Mouse (Mus musculus) large intestine, adult 2 months (tissue): Measurements from ENCODE around the gene Dok7. TPM values are rescaled to one million over a fixed set of nuclear protein-coding genes. Genes with fewer than 3 reads are reported as not detected.

Experiments
- DNase-seq: peaks from one replicate; pipeline ENCODE4 v3.0.0-alpha.2; 2012; ENCODE audit warnings: low read depth, low spot score
- WGBS: fragments of 180-500 bp; shearing (Covaris S2); methylation state at CpG from one replicate; pipeline ENCODE4 v1.1.7; 2018; 5-methylcytosine and 5-hydroxymethylcytosine counted together
- polyA plus RNA-seq: library from polyadenylated mRNA; depleted of rRNA; stranded (reverse); fragments of >200 nt; gene quantifications from 2 replicates; pipeline ENCODE4 v1.2.3, GENCODE M21; 2012; rRNA removed

Gene Dok7
- polyA plus RNA-seq, 1 experiment: 0.69 TPM

DNA sequence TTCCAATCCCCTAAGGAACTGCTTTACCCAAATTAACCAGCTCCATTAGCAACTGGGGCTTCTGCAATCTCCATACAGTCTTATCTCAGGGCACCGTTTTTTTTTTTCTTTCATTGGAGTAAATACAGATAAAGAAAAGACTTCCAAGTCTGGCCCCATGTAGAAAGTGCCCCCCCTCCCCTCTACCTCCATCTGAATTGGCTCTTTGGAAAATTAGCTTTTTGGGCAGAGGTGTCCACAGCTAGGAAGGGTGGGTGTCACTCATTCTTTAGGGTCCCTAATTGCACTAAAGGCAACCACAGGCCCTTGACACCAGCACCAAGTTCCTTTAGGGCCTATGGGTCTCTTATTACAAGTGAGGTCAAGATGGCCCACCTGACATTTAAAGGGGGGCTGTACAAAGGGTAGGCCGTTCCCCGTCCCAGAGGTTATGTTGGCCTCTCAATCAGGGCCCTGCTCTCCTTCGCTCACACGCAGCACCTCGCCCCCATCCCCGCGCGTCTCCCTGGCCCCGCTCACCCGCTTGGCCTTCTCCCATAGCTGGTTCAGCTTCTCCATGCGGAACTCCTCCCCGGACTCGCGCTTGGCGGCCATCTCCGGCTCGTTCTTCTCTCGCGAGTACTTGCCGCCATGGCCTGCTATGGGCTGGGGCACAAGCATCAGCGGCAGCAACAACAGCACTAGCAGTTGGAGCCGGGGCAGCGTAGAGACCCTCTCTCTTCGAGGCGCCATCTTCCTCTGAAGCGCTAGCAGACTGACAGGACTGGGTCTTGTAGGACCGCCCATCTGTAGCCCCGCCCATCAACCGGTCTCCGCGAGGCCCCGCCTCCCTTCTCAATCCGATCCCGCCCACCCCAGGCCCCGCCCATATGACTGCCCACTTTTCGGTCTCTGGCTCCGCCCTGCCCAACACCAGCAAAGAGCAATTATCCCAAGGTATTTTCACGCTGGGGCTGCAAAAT is 48.7 kb downstream of the Dok7 start, which contains the start of gene Lrpap1:
TSS of gene Lrpap1 (minus strand) at position 807 of the 962 bp plus-strand sequence.
- peak; percentile 70 for DNase-seq
- WGBS: under 1% methylated on average over 39 of the region's 39 CpGs

DNA sequence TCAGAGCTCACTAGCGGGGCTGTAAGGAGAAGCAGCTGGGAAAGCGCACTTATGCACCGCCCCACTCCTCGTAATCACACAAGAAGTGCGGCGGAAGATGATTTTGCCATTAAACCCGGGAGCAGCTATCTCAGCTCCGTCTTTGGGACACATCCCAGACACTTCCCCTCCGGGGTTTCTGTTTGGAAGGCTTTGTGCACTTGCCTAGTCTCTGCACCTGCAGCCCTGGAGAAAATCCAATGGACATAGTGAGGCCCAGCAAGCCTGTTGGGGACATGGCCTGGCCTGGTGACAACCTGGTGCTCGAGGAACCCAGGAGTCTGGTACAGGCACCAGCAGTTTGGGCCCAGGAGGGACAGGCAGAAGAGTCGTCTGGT is 49.3 kb downstream of the Dok7 start:
- DNase-seq: no peak
- 4% methylated on average over 11 of the region's 11 CpGs for WGBS

DNA sequence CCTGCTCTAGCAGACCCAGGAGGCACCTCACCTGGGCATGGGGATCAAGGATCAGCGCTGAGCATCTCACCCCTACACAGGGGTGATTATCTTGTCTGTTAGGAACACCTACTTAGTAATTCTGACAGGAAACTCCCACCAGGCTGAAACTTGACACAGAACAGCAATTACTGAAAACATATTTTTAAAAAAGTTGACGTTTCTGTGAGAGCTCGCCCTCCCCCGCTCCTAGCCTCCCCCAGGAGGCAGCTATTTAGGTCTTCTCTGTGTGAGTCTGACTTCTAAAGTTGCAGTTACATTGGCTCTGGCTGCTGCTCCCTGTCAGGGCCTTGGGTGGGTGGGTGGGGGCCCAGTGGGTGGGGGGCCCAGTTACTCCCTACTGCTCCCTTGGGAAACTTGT is 55.9 kb downstream of the Dok7 start:
- WGBS: 69% methylated on average over 4 of the region's 4 CpGs
- DNase-seq: no peak

DNA sequence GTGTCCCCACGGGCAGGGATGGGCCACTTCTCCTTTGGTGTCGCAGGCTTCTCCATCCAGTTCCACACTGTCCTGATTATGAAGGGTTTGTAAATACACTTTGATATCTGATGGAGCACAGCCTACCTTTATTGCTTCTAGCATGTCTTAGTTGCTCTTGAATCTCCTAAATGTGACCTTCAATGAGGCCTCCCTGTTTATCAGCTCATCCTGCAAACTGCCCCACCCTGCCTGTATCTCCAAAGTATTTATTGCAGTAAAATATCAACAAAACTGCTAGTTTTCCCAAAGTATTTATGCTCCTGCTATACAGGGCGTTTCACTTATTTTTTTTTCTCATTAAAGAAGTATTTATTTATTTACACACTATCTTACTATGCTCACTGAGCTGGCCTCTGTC is 59.4 kb downstream of the Dok7 start:
- no peak for DNase-seq
- WGBS: 39% methylated on average over 3 of the region's 3 CpGs

DNA sequence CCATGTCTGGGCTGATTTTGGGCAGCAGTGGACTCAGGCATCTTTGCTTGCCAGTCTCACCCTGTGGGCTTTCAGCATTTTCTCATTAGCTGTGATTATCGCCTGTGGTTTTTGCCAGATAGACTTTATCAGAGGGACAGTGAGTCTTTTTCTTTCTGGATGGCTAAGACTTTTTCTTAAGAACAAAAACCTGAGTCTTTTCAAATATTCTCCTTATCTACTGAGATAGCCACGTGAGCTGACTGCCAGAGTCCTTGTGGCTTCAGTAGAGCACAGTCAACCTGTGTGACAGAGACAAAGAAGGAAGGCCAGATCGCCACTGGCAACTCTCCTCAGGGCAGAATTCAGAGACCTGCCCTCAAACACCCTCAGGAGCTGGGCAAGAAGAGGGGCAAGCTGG is 61.1 kb downstream of the Dok7 start:
- DNase-seq: no peak
- WGBS: 73% methylated on average over 3 of the region's 3 CpGs

DNA sequence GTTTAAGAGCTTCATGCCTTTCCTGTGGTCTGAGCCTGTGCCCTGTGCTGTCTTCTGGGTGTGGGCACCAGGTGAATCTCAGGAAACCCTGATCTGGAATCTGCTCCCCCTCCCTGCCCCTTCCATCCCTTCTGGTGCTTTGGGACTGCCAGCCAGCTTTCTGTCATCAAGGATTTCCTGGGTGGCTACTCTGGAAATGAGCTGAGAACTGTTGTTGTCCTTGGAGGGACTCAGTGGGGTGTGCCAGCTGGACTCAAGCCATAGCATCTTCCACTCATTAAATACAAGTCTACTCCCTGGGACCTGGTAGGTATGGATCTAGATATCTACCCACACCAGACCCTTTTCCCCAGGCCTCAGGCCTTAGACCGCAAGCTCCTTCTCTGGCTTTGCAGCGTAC is 61.9 kb downstream of the Dok7 start:
- DNase-seq: no peak

DNA sequence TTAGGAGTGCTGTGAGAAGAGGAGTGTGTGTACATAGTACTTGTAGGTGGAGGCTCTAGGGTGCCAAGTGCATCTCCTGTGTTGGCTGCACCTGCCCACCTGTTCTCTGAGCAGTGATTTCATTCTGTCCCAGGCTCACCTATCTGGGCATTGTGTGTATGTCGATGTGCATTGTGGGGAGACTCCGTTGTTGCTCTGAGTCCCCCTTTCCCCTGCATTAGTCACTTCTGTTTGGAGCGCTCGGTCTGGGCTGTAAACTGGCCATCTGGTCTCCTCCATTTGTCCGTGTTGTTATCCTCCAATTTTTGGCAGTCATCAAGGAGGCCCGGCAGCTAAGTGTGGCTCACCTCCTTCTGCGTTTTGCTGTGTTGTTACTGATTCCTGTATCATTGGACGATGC is 63.5 kb downstream of the Dok7 start:
- no peak for DNase-seq
- WGBS: 68% methylated on average over 8 of the region's 8 CpGs

More for the DNA sequence above, 61.9 kb downstream of the Dok7 start:
- 92% methylated on average over 2 of the region's 2 CpGs for WGBS

DNA sequence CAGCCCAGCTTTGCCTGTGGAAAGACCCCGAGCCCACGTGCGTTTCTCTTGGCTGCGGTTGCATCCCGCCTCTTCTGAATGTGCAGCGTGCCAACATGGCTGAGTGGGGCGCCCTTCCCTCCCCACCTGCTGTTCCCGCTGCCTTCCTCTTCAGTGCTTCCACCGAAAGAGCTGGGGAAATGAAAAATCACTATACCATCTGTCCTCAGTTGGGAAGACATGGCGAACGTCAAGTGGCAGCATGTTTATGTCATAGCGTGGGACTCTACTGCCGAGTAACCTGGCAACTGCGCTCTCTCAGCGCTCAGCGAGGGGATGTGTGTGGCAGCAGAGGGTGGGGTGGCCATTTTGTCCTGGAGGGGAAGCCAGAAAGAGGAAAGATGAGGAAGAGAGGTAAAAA is 72.6 kb downstream of the Dok7 start:
- 79% methylated on average over 16 of the region's 16 CpGs for WGBS

DNA sequence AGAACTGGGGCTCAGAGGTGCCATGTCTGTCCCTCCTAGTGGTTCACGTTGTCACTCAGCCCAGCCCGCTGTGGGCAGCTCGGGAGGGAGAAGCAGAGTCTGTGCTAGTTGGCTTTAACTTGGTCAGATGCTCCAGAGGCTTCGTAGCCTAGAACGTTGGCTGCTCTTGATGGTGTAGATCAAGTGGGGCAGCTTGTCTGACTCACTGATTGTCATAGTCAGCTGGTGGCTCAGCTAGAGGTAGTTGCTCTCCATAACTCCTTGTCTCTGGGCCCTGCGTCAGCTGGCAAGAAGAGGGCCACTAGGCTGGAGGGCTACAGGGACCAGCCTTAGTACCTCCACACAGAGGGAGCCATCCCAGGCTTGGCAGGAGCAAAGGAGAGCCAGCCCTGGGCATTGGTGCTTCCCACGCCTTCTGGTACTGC is 73.2 kb downstream of the Dok7 start:
- no peak for DNase-seq
- 87% methylated on average over 7 of the region's 7 CpGs for WGBS

More for the DNA sequence above, 72.6 kb downstream of the Dok7 start:
- DNase-seq: no peak

DNA sequence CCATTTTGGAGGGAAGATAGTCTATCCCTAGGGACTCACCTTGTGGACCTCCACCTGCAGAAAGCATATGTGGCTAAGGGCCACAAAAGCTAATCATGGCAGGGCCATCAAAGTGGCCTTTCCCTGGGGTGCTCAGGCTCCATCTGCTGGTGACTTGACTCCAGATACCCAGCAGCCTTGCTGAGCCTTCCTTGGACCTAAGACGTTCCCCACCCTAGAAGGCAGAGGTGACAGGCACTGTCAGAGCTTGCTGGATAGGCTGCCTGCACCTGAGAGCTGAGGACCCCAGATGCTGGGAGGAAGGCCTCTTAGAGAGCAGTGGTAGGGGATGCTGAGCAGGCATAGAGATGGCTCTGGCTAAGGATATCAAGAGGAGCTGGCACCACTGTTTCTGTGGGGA is 74.7 kb downstream of the Dok7 start:
- 17% methylated on average over 1 of the region's 1 CpGs for WGBS
- DNase-seq: no peak

DNA sequence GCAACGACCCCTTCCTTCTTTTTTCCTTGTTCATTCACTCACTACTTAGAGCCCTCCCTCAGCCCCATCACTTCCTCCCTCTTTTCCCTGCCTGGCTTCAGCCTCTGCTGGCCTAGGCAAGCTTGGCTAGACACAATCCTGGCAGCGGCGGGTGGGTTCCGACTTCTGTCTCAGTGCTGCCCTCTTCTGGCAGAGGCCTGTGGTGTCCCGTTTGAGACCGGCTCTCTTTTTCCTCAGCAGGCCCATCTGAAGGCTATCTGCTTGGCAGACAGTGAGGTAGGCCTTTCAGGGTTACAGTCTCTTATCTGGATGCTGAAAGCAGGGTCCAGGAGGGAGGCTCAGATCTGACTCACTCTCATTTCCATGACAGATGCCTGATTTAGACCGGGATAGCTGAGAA is 75.2 kb downstream of the Dok7 start:
- WGBS: 10% methylated on average over 7 of the region's 7 CpGs
- DNase-seq: peak; percentile 13

DNA sequence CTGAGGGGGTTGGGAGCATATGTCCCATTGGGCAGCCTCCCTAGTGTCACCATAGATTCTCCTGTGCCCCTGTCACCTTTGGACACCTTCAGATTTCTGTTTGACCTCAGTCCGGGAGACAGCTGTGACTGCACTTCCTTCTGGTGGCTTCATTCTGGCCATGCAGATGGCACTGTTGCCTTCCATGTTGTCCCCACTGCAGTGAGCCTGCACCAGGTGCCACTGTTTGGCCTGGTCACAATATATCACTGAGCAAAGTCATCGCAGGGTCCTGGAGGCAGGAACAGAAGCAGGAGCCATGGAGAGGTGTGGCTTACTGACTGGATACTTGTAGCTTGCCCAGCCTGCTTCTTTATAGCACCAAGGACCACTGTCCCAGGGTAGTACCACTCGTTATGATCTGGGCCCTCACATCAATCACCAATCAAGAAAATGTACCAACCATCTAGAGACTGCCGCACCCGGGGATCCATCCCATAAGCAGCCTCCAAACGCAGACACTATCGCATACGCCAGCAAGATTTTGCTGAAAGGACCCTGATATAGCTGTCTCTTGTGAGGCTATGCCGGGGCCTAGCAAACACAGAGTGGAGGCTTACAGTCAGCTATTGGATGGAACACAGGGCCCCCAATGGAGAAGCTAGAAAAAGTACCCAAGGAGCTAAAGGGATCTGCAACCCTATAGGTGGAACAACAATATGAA is 75.9 kb downstream of the Dok7 start:
- 94% methylated on average over 9 of the region's 9 CpGs for WGBS

DNA sequence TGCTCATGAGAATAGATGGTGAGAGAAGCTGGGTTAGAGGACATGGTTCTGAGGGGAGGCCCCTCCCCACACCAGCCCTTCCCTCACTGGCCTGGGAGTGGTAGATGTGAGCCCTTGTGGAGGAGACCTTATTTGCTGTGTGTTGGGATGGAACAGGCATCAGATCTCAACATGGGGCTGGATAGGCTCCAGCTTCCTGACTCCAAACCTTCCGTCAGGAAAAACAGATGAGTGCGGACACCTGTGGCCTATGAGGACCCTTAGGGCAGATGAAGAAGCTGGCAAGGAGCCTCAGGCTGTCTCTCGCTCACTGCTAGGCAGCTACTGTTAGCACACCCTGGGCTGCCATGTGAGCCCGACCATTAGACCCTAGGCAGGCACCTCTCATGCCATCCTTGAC is 76.9 kb downstream of the Dok7 start:
- 92% methylated on average over 4 of the region's 4 CpGs for WGBS

More for the DNA sequence above, 75.9 kb downstream of the Dok7 start:
- no peak for DNase-seq

DNA sequence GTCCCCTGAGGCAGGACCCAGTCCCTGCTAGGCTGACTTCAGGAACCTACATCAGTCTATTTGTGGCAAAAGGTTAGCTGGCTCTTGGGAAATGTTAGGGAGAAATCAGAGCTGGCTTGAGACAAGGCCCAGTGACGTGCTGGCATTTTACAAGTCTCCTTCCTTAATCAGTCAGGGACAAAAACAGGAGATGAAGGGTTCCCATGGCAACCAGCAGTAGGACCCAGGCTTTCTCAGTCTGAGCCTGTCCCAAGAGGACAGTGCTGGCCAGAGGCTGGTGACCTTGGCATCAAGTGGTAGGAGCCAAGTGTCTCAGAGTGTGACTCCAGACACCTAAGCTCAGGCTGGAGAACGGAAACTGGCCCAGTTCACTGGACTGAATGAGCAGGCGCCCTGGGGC is 77.7 kb downstream of the Dok7 start:
- 84% methylated on average over 3 of the region's 3 CpGs for WGBS
- no peak for DNase-seq

More for the DNA sequence above, 76.9 kb downstream of the Dok7 start:
- no peak for DNase-seq

DNA sequence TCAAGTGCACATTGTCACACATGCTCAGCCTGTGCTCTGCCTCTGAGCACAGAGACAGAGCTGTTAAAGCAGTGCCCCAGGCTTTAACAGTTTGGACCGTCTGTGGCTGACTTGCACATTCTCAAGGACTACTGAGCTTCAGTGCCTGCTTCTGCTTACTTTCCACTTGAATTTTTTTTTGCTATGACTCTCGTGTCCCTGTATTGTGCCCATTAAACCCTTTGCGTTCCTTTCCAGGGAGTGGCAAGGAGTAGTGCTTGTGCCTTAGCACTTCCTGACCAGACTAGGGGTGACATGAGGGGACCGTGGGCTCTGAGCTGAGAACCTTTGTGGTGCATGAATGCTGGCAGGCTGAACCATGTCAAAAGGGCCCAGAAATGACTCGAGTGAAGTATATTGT is 79.3 kb downstream of the Dok7 start:
- WGBS: 22% methylated on average over 5 of the region's 5 CpGs
- DNase-seq: peak; percentile 16

Other genes with a start within 250 kb of the Dok7 start
- gene Msantd1, start 148.8 kb upstream of the Dok7 start, polyA plus RNA-seq: 2.0 and 2.7 TPM in 2 replicates
- gene Rgs12, start 107.3 kb upstream of the Dok7 start, polyA plus RNA-seq: 7.5 and 8.8 TPM in 2 replicates
- gene Hgfac, start 15.3 kb upstream of the Dok7 start, polyA plus RNA-seq: 85.1 and 89.7 TPM in 2 replicates
- 18.5 and 20.5 TPM in 2 replicates for gene Lrpap1, start 49.0 kb downstream of the Dok7 start, polyA plus RNA-seq
- gene Adra2c, start 221.6 kb downstream of the Dok7 start, polyA plus RNA-seq: 0.51 and 0.52 TPM in 2 replicates